ENCODE assay signal across 9 mouse cellular contexts in genomic region chr4:117887920-117888319, GRCm38 (mm10). TPM values are rescaled to one million over a fixed set of nuclear protein-coding genes. Genes with fewer than 3 reads are reported as not detected.
DNase-seq lines count a peak whose midpoint lies in the region; ATAC-seq and TF ChIP-seq lines count a peak whose summit lies in the region.
"Had no signal": no experiment of that assay in that cellular context is flagged by ENCODE, and none has a peak within 500 bp of the region (broad histone marks: within the 10 kb centered on the region; RNA-seq: fewer than 3 reads in every experiment).

No protein-coding gene starts in this region.

- H3K9ac ChIP-seq in heart, embryonic 12.5 days: no peak overlapping the region; the same call in 1 of the 2 replicates
- no peak overlapping the region for H3K9ac ChIP-seq in forebrain, embryonic 15.5 days (replicated peaks)

- H3K4me3 ChIP-seq in heart, embryonic 12.5 days: no peak overlapping the region; the same call in 1 of the 2 replicates
- H3K4me3 ChIP-seq in E14TG2a.4 (replicated peaks; ENCODE audit: low read length): peak overlapping the region; percentile 98; the same call in 1 of the 2 replicates
- peak overlapping the region; percentile 97; the same call in 1 of the 2 replicates for H3K4me3 ChIP-seq in forebrain, embryonic 15.5 days
- peak overlapping the region; percentile 84; the same call in 1 of the 2 replicates for H3K4me3 ChIP-seq in macrophage (ENCODE audit: inconsistent target)

- H3K4me2 ChIP-seq in heart, embryonic 12.5 days: peak overlapping the region; percentile 82
- H3K4me2 ChIP-seq in forebrain, embryonic 15.5 days (replicated peaks): peak overlapping the region; percentile 91; the same call in 1 of the 2 replicates

- TF ChIP-seq CTCF in E14TG2a.4 (conservative IDR thresholded peaks at IDR 0.05; ENCODE audit: low read length): no peak

- no peaks in the 10 kb centered on the region for H3K27me3 ChIP-seq in heart, embryonic 12.5 days (replicated peaks)
- peaks cover 11% of the 10 kb centered on the region for H3K27me3 ChIP-seq in E14TG2a.4 (ENCODE audit: insufficient read depth, low read length)
- no peaks in the 10 kb centered on the region for H3K27me3 ChIP-seq in forebrain, embryonic 15.5 days

- peaks cover 24% of the 10 kb centered on the region for H3K79me2 ChIP-seq in macrophage (ENCODE audit: inconsistent target)

- peaks cover 24% of the 10 kb centered on the region for H3K4me1 ChIP-seq in heart, embryonic 12.5 days (replicated peaks)
- H3K4me1 ChIP-seq in E14TG2a.4 (replicated peaks; ENCODE audit: low read depth, low read length): peaks cover 59% of the 10 kb centered on the region
- H3K4me1 ChIP-seq in forebrain, embryonic 15.5 days: peaks cover 46% of the 10 kb centered on the region

- no peak overlapping the region for H3K27ac ChIP-seq in heart, embryonic 12.5 days (ENCODE audit: poor library complexity, severe bottlenecking)
- H3K27ac ChIP-seq in forebrain, embryonic 15.5 days (replicated peaks): no peak overlapping the region
- H3K27ac ChIP-seq in macrophage: no peak overlapping the region

- WGBS in heart, embryonic 12.5 days: 65% methylated on average over 2 of the region's 2 CpGs
- WGBS in forebrain, embryonic 15.5 days: 77% methylated on average over 2 of the region's 2 CpGs
- 76% methylated on average over 2 of the region's 2 CpGs for WGBS in macrophage (ENCODE audit: missing documents)

- H3K36me3 ChIP-seq in heart, embryonic 12.5 days: peaks cover 34% of the 10 kb centered on the region
- H3K36me3 ChIP-seq in E14TG2a.4 (ENCODE audit: insufficient read depth, low read length): peaks cover 59% of the 10 kb centered on the region
- H3K36me3 ChIP-seq in forebrain, embryonic 15.5 days: peaks cover 26% of the 10 kb centered on the region
- H3K36me3 ChIP-seq in macrophage (ENCODE audit: inconsistent target): peaks cover 21% of the 10 kb centered on the region

- no peaks in the 10 kb centered on the region for H3K9me3 ChIP-seq in heart, embryonic 12.5 days (replicated peaks)
- H3K9me3 ChIP-seq in E14TG2a.4 (ENCODE audit: low read length): no peaks in the 10 kb centered on the region
- H3K9me3 ChIP-seq in forebrain, embryonic 15.5 days: no peaks in the 10 kb centered on the region

- no peak for ATAC-seq in heart, embryonic 12.5 days (ENCODE audit: insufficient number of reproducible peaks, low FRiP score)
- ATAC-seq in forebrain, embryonic 15.5 days (replicated peaks): no peak
- ATAC-seq in megakaryocyte progenitor cell, adult 5-6 weeks (replicated peaks; ENCODE audit: poor library complexity): no peak

- DNase-seq in heart, adult 8-10 months (ENCODE audit: low spot score): no peak
- DNase-seq in cerebellum, postnatal 10 days: no peak
- DNase-seq in layer of hippocampus, postnatal 36 days: no peak

RNA-seq across cellular contexts. Expression of gene Atp6v0b, which starts 0.8 kb away (rescaled TPM):
- polyA plus RNA-seq in heart, embryonic 12.5 days (2016; fragmentation: Nextera tagmentation; extraction: Ambion mirVana): 183 and 196 TPM in 2 replicates
- total RNA-seq in heart, adult 8-10 months (2022): 100 to 1,000 TPM; 108 to 133 (median 121) TPM
- 460 and 461 TPM in 2 replicates for polyA plus RNA-seq in forebrain, embryonic 15.5 days (2015; fragmentation: Nextera tagmentation; extraction: Ambion mirVana)
- 1,000 to 10,000 TPM in 7 of 26 experiments, 100 to 1,000 TPM in 19; 550 to 1,641 (median 786) TPM for total RNA-seq in macrophage (2018; cell fraction: chromatin; rRNA removed)
- total RNA-seq in macrophage (2018; cell fraction: cytosol; rRNA removed): 100 to 1,000 TPM; 385 to 632 (median 493) TPM
- total RNA-seq in macrophage (2018; cell fraction: nucleus; rRNA removed): 1,000 to 10,000 TPM in 18 of 26 experiments, 100 to 1,000 TPM in 8; 771 to 1,959 (median 1,156) TPM
- 307 to 636 TPM (median 464 TPM) in 3 replicates for polyA plus RNA-seq in macrophage (2018)
- 308 and 311 TPM in 2 replicates for total RNA-seq in megakaryocyte progenitor cell, adult 5-6 weeks (2015)
- 105 and 150 TPM in 2 replicates for total RNA-seq in megakaryocyte progenitor cell, adult 5-6 weeks (2017)
- 100 to 1,000 TPM; 418 to 429 TPM for total RNA-seq in layer of hippocampus, postnatal 36 days (2021)

RNA-seq across cellular contexts. Expression of gene Dph2, which starts 3.9 kb away (rescaled TPM):
- 12.4 and 12.9 TPM in 2 replicates for polyA plus RNA-seq in heart, embryonic 12.5 days (2016; fragmentation: Nextera tagmentation; extraction: Ambion mirVana)
- total RNA-seq in heart, adult 8-10 months (2022): 1 to 10 TPM; 3.4 to 4.1 (median 3.9) TPM
- polyA plus RNA-seq in forebrain, embryonic 15.5 days (2015; fragmentation: Nextera tagmentation; extraction: Ambion mirVana): 26.8 and 29.4 TPM in 2 replicates
- 10 to 100 TPM in 7 of 26 experiments, 1 to 10 TPM in 19; 1.9 to 15.4 (median 7.8) TPM for total RNA-seq in macrophage (2018; cell fraction: chromatin; rRNA removed)
- total RNA-seq in macrophage (2018; cell fraction: cytosol; rRNA removed): 1 to 10 TPM; 1.4 to 6.7 (median 4.5) TPM
- 10 to 100 TPM in 6 of 26 experiments, 1 to 10 TPM in 20; 2.1 to 17.8 (median 7.0) TPM for total RNA-seq in macrophage (2018; cell fraction: nucleus; rRNA removed)
- 1.9 to 7.4 TPM (median 4.9 TPM) in 3 replicates for polyA plus RNA-seq in macrophage (2018)
- 9.5 and 13.0 TPM in 2 replicates for total RNA-seq in megakaryocyte progenitor cell, adult 5-6 weeks (2015)
- total RNA-seq in megakaryocyte progenitor cell, adult 5-6 weeks (2017): 8.3 and 10.3 TPM in 2 replicates
- total RNA-seq in layer of hippocampus, postnatal 36 days (2021): 10 to 100 TPM; 10.9 to 11.5 TPM

RNA-seq across cellular contexts. Expression of gene B4galt2, which starts 4.6 kb away (rescaled TPM):
- 18.3 and 19.4 TPM in 2 replicates for polyA plus RNA-seq in heart, embryonic 12.5 days (2016; fragmentation: Nextera tagmentation; extraction: Ambion mirVana)
- 1 to 10 TPM; 4.2 to 5.1 (median 4.4) TPM for total RNA-seq in heart, adult 8-10 months (2022)
- polyA plus RNA-seq in forebrain, embryonic 15.5 days (2015; fragmentation: Nextera tagmentation; extraction: Ambion mirVana): 45.2 and 52.6 TPM in 2 replicates
- 1 to 10 TPM in 23 of 26 experiments, under 1 TPM in 2, not detected in 1; 0.64 to 8.5 (median 1.9) TPM for total RNA-seq in macrophage (2018; cell fraction: chromatin; rRNA removed)
- under 1 TPM in 16 of 26 experiments, not detected in 10; 0.03 to 0.48 (median 0.11) TPM for total RNA-seq in macrophage (2018; cell fraction: cytosol; rRNA removed)
- total RNA-seq in macrophage (2018; cell fraction: nucleus; rRNA removed): 1 to 10 TPM in 10 of 26 experiments, under 1 TPM in 14, not detected in 2; 0.28 to 2.7 (median 0.85) TPM
- polyA plus RNA-seq in macrophage (2018): 0.14 to 0.58 TPM in 2 of 3 replicates, not detected in the other
- 0.54 TPM in 2 replicates for total RNA-seq in megakaryocyte progenitor cell, adult 5-6 weeks (2015)
- not detected in 2 replicates for total RNA-seq in megakaryocyte progenitor cell, adult 5-6 weeks (2017)
- total RNA-seq in layer of hippocampus, postnatal 36 days (2021): 10 to 100 TPM; 65.9 to 67.0 TPM
- total RNA-seq: granulocyte monocyte progenitor cell, adult 5-6 weeks had no signal

RNA-seq across cellular contexts. Expression of gene Ccdc24, which starts 15.6 kb away (rescaled TPM):
- polyA plus RNA-seq in heart, embryonic 12.5 days (2016; fragmentation: Nextera tagmentation; extraction: Ambion mirVana): 0.74 and 0.91 TPM in 2 replicates
- under 1 TPM in 2 of 4 experiments, not detected in 2; 0.25 to 0.50 TPM for total RNA-seq in heart, adult 8-10 months (2022)
- 1.1 and 1.7 TPM in 2 replicates for polyA plus RNA-seq in forebrain, embryonic 15.5 days (2015; fragmentation: Nextera tagmentation; extraction: Ambion mirVana)
- total RNA-seq in macrophage (2018; cell fraction: chromatin; rRNA removed): 1 to 10 TPM in 1 of 26 experiments, under 1 TPM in 4, not detected in 21; 0.16 to 2.9 (median 0.51) TPM
- total RNA-seq in macrophage (2018; cell fraction: cytosol; rRNA removed): not detected
- 1 to 10 TPM in 1 of 26 experiments, under 1 TPM in 2, not detected in 23; 0.21 to 1.5 (median 0.48) TPM for total RNA-seq in macrophage (2018; cell fraction: nucleus; rRNA removed)
- polyA plus RNA-seq in macrophage (2018): not detected in 3 replicates
- total RNA-seq in megakaryocyte progenitor cell, adult 5-6 weeks (2015): not detected in 2 replicates
- total RNA-seq in megakaryocyte progenitor cell, adult 5-6 weeks (2017): not detected in 2 replicates
- 1 to 10 TPM in 1 of 2 experiments, under 1 TPM in 1; 0.52 to 1.5 TPM for total RNA-seq in layer of hippocampus, postnatal 36 days (2021)
- total RNA-seq: granulocyte monocyte progenitor cell, adult 5-6 weeks had no signal

RNA-seq across cellular contexts. Expression of gene Ipo13, which starts 26.9 kb away (rescaled TPM):
- 43.0 and 44.7 TPM in 2 replicates for polyA plus RNA-seq in heart, embryonic 12.5 days (2016; fragmentation: Nextera tagmentation; extraction: Ambion mirVana)
- total RNA-seq in heart, adult 8-10 months (2022): 10 to 100 TPM; 58.9 to 86.0 (median 75.4) TPM
- polyA plus RNA-seq in forebrain, embryonic 15.5 days (2015; fragmentation: Nextera tagmentation; extraction: Ambion mirVana): 69.3 and 75.5 TPM in 2 replicates
- 10 to 100 TPM in 25 of 26 experiments, 1 to 10 TPM in 1; 7.2 to 73.8 (median 39.0) TPM for total RNA-seq in macrophage (2018; cell fraction: chromatin; rRNA removed)
- 10 to 100 TPM; 19.7 to 34.6 (median 26.9) TPM for total RNA-seq in macrophage (2018; cell fraction: cytosol; rRNA removed)
- 10 to 100 TPM; 15.9 to 54.8 (median 31.7) TPM for total RNA-seq in macrophage (2018; cell fraction: nucleus; rRNA removed)
- polyA plus RNA-seq in macrophage (2018): 17.2 to 30.4 TPM (median 28.2 TPM) in 3 replicates
- total RNA-seq in megakaryocyte progenitor cell, adult 5-6 weeks (2015): 19.1 and 19.5 TPM in 2 replicates
- total RNA-seq in megakaryocyte progenitor cell, adult 5-6 weeks (2017): 6.2 and 10.6 TPM in 2 replicates
- total RNA-seq in layer of hippocampus, postnatal 36 days (2021): 100 to 1,000 TPM; 120 to 130 TPM

Comparison
In these comparisons a context has a peak if more than half of its experiments do, and no peak if none do; other contexts are left out.
1. RNA of gene B4galt2, which starts 4.6 kb away (total RNA-seq): 65.9 to 67.0 TPM in layer of hippocampus, postnatal 36 days; 4.2 to 5.1 TPM in heart, adult 8-10 months and 0.54 TPM in megakaryocyte progenitor cell, adult 5-6 weeks; every median in the first group is over 10 times any median in the second.